Mouse (Mus musculus) cerebellum, adult 11 months (tissue): ENCODE measurements at regions not wholly inside any gene's neighbourhood (a gene's known extent, or its start where the extent isn't known, plus 50 kb on each side); places are given as distances from the start of the nearest gene placed in this dataset.

Experiments
- DNase-seq: peaks from one replicate; pipeline ENCODE4 v3.0.0; 2022

- DNase-seq = no peak
Measured at GRCm38 (mm10) chr3:18941301-18942177, 686.9 kb downstream of the 1700064H15Rik start.

- DNase-seq = no peak
Measured at GRCm38 (mm10) chr3:18960341-18960740, 668.1 kb downstream of the 1700064H15Rik start.

DNA sequence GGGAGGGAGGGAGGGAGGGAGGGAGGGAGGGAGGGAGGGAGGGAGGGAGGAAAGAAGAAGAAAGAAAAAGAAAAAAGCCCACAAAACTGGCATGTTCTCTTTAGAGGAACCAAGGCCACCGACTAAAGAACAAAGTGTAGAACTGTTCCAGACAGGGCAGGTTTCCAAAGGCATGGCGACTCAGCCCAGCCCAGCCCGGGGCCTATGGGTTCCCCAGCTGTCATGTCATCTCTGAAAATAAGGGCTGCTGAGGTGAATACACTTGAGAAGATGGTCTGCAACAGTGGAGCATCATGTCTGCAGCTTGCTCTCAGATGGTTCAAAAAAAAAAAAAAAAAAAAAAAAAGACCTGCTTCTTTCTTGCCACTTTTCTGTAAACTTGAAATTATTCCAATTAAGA lies 639.8 kb downstream of the 1700064H15Rik start:
- no peak for DNase-seq

DNA sequence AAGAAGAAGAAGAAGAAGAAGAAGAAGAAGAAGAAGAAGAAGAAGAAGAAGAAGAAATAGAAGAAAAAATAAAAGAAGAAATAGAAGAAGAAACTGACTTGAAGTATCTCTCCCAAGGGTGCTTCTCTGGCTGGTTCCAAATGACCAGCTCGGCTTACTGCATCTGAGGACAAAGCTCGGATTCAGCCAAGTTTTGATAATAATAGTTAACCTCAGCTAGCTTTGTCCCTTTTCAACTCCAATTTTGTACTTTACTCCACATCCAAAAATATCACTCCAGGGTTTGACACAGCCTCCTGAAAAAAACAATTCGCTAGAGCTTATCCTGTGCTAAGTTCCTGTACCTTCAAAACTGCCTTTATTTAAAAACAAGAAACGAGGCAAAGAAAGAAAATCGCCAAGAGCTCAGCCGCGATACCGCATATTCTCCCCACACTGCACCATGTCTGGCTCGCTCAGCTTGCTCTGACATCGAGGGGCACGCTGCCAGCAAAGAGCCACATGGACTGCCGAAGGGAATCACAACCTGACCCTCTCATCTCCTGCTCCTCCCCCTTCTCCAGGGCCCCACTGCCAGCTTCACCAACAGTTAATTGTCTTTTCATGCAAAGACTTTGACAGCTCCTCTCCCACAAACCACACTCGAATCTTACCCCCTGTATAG lies 638.8 kb downstream of the 1700064H15Rik start:
- peak; percentile 70 for DNase-seq

DNA sequence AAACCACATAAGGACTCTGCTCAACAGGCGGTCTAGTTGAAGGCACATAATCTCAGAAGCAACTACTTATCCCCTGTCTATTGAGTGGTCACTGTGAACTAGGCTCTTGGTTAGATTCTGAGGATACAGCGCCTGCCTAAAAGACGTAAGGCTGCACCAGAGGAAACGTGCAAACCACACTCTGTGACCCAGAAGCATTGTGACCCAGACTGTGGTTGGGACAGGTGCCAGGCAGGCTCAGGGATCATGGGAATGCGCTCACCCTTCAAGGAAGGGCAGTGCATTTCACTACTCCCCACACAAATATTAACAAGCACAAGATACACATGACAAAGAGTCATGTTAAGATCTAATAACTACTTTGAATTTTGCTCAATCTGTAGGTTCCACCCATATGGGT lies 628.3 kb downstream of the 1700064H15Rik start:
- no peak for DNase-seq

DNA sequence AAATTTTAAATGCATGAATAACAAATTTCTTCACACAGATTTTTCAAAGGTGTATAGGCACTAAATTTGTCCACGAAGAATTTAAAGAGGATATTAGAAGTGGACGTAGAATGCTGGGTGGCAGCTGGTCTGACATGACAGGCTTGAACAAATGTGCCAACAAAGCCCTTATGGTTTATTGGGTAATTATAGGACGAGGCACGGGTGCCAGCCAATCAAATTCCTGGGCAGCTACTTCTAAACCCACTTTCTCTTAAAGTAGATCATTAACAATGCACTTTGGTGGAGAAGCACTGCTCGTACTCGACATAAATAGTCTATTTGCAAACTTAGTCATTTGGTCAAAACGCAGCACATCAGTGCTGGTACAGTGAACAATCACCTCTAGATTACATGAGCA lies 626.4 kb downstream of the 1700064H15Rik start:
- DNase-seq = no peak

DNA sequence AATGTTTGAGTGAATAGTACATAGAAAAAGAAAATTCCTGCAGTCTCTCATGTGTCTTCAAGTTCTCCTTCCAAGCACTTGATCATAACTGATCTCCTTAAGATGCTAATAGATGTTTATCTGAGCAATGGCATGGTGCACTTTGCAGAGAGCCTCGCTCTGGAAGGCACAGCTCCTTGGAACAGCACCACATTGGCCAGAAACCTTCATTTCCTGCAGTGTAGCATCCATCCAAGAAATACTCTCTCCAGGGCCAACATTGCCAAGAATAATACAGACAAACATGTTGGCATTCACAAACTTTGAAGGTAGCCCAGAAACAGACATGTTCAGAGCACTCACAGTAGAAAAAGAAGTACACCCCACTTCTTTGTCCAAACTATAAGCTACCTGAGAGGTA lies 623.7 kb downstream of the 1700064H15Rik start:
- no peak for DNase-seq

DNA sequence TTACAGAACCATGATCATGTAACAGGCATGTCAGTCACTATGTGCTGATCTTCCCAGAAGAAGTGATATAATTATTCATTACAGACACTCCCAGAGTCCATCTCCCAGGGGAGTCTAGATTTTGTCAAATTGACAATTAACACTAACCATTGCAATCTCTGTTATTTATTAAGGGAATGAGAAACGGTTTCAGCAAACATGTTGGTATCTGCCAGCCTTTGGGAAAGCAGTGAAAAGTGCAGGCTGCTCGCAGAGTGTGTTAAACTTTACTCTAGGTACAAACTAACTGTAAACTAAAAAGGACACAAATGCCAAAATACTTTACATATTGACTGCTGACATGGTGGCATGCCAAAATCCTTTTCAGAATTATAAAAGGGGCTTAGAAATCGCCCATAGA lies 583.9 kb downstream of the 1700064H15Rik start:
- no peak for DNase-seq

DNA sequence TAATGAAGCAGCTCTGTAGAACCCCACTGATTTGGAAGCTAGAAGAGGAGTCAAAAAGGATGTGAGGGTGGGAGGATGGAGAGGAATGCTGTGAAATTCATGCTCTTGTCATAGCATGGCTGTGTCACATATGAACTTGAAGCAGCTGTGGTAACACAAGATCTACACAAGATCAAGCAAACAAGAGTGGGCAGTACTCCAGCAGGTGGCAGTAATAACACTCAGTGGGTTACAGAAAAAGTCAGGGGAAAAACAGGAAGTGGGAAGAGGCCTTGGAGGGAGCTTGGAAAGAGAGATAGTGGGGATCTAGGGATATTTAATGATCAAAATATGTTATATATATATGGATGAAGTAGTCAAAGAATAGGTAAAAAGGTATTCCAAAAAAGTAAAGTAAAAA lies 582.5 kb downstream of the 1700064H15Rik start:
- DNase-seq = no peak

- DNase-seq = no peak
Measured at GRCm38 (mm10) chr3:19046610-19047009, 581.9 kb downstream of the 1700064H15Rik start.

- DNase-seq = no peak
Measured at GRCm38 (mm10) chr3:19055961-19056360, 572.5 kb downstream of the 1700064H15Rik start.

DNA sequence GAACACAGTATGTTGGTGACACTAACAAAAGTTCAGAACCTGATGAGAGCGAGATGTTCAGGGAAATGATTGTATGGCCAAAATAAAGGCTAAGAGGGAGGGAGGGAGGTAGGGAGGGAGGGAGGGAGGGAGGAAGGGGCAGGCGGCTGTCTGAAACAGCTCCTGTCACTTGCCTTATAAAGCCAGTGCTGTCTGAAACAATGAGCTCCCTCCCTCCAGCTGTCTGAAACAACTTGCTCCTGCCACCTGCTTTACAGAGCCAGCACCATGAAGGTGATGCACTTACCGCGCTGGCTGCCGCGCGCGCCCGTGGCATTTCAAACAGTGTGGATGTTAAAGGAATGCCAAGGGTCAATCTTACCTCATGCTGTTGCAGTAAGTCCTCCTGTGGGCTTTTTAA lies 571.9 kb downstream of the 1700064H15Rik start:
- no peak for DNase-seq

DNA sequence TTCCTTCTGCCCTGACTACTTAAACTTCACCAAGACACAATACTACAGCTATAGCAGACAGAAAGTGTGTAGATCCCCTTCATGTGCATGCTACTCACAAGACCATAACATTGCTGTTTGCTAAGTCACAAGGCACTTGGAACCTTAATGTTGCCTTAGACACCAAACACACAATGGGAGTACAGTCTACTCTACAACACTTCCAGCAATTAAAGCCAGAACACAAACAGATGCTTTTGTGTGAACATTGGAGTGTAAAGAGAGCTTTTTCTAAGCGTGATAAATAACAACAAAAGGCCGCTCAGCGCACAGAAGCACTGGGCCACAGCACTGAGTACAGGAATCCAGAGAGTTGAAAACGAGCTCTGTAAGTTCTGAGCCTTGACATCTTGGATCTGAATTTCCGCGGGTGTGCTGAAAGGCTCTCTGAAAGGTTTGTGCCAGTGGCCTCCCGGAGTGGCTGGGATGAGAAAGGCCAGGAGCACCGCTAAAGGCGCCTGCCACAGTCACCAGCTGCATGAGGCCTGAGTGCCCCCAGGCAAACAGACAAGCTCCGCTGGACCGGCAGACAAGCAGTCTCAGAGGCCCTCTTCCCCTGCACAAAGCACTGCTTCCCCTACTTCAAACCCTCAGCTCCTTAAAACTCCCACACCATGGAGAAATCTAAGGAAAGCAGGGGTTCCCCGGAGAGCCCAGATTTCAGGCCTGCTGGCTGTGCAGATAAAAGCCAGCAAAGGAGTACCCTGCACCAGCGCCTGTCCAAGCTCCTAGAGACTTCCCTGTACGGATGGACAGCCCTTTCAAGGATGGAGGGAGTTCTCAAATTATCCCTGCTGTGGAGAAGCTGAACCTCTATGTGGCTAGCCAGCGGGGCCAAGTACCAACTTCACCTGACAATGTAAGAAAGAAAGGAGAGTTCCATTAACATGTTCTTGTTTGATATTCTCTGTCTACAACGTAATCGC lies 568.3 kb downstream of the 1700064H15Rik start:
- peak; percentile 4 for DNase-seq

DNA sequence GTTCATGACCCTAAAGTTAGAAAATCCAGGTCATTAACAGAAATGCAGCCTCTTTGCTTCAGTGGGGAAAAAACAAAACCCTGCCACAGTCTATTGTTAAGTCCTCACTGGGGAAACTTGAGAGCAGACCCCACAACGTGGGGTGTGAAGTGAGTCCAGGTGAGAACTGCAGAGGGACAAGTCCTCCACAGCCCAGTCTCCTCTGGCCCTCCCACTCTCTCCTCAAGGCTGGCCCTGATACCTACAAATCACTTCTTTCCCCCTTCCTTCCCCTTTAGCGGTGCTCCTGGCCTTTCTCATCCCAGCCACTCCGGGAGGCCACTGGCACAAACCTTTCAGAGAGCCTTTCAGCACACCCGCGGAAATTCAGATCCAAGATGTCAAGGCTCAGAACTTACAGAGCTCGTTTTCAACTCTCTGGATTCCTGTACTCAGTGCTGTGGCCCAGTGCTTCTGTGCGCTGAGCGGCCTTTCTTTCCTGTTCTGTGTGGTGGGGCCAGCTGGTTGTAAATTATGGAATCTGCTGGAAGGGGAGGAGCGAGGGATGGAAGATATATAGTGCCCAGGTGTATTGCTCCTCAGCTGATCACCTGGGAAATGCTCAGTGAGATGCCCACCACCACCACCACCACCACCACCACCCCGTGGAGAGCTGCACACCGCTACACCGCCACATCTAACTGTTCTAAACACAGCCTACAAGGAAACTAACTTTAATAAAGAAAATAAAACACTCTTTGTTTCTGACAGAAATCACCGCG lies 566.8 kb downstream of the 1700064H15Rik start:
- peak; percentile 0 for DNase-seq

DNA sequence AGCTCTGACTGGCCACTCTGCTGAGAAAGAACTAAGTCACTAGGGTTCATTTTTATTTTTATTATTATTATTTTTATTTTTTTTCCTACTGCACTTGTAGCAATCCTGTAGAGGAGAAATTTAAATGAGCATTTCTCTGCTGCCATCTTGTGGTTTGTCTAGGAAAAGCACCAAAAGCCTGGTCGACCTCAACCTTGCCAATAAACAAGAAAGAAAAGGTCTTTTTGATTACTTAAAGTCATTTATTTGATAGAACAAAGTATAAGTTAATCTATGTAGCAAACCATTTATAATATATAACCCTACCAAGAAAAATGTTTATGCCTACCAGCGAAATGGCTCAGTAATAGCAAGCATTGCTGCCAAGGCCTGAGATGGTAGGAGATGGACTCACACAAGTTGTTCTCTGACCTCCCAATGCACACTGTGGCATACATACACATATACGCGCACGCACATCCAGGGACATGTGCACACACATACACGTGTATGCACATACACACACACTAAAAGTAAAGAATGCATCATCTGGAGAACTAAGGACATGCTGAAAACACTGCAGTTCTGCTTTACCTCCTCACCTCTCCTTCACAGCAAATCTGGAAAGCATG lies 566.1 kb downstream of the 1700064H15Rik start:
- peak; percentile 36 for DNase-seq

- DNase-seq = no peak
Measured at GRCm38 (mm10) chr3:19067141-19067757, 561.2 kb downstream of the 1700064H15Rik start.
